Mouse (Mus musculus): Measurements from ENCODE around the gene Scn10a.

Gene Scn10a

DNA sequence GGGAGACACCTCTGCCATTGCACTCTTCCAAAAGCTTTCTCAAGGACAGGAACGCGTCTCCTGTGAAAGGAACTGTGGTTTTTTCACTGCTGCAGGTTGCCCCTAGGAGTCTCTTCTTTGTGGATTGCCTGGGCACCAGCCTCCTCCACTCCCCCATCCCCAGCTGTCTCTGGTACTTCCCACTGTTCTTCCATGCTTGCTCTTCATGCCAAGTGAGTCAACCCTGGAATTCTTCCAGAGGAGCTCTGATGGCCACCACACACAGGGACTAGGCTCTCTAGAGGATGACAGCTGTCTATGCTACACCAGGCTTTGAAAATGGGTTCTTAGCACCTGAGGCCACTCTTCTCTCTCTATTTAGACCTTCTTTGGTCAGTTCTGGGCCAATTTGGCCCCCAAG is 142.1 kb downstream of the Scn10a start:
- DNase-seq (ENCODE audit: low read depth, low spot score) = no peak

DNA sequence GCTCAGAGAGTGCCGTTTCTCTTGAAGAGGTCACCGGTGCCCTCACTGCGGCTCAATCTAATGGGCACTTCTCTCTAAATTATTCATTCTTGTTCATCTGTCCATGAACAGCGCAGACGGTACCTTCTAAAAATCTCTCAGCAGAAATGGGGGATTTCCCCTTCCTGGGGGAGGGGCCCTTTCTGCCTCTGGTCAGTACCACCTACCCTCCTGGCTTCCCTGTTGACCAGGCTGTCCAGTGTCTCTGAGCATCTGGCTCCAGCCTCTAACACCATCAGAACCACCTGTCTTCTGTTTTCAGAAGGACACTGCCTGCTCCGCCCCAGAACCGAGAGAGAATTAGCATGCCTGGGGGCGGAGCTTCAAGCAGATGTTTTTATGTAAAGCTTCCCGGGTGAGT is 143.4 kb downstream of the Scn10a start:
- no peak for DNase-seq (ENCODE audit: low read depth, low spot score)

- DNase-seq (ENCODE audit: low read depth, low spot score) = no peak
Measured at GRCm38 (mm10) chr9:119574366-119574765, 144.8 kb downstream of the Scn10a start.

DNA sequence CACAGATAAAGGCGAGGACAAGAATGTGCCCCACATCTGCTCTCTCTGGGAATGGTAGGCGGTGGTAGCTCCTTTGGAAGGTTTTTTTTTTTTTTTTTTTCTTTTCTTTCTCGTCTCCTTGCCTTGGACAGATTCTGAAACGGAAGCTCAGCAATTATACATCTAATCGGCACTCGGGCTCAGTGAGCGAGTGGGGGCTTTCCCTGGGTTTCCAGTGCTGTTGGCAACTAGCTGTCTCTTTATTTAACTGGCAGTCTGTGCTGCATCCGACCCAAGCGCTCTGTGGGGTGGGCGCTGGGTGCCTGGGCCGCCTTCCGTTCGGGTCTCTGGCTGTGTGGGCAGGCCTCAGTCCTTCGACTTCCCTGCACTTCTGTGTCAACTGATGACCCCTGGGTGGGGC is 146.1 kb downstream of the Scn10a start:
- DNase-seq (ENCODE audit: low read depth, low spot score) = no peak

DNA sequence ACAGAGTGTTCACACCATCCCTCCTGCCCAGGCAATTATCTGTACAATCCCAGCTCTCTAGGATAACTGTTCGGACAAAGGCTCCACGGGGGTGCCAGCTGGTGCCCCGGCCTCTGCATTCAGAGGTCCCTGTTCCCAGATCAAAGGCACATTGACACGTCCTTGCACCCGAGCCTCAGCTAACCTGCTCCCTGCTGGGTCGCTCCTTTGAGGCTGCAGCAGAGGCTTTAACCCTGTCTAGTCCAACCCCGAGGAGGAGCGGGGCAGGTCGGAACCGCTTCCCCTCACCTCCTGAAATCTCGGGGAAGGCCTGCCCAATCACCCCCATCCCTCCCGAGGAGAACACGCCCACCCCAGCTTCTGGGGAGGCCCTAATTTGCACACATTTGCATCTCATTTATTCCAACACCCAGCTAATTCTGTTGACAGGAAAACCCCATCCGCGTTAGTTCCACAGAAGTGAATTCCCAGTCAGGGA is 147.7 kb downstream of the Scn10a start:
- DNase-seq (ENCODE audit: low read depth, low spot score) = no peak

DNA sequence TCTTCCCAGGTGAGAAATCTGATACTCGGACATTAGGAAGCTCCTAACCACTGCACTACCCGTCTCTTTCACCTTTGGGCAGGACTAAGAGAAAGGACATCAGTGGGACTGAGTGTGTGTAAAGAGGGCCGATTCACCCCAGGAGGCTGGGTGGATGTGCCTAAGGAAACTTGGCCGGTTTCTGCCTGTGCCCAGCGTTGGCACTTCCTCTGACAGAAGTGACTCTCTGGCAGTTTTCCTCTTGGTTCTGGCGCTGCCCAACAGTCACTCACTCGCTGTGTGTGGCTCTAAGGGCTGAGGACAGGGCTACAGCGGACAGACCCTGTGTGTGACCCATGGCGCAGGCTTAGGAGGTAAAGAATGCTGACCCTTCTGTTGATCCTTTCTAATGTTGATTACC is 148.5 kb downstream of the Scn10a start:
- DNase-seq (ENCODE audit: low read depth, low spot score) = no peak

GRCm38 (mm10) chr9:119568732-119569131 is 150.4 kb downstream of the Scn10a start:
- no peak for DNase-seq (ENCODE audit: low read depth, low spot score)

GRCm38 (mm10) chr9:119567800-119568199 is 151.3 kb downstream of the Scn10a start:
- no peak for DNase-seq (ENCODE audit: low read depth, low spot score)

DNA sequence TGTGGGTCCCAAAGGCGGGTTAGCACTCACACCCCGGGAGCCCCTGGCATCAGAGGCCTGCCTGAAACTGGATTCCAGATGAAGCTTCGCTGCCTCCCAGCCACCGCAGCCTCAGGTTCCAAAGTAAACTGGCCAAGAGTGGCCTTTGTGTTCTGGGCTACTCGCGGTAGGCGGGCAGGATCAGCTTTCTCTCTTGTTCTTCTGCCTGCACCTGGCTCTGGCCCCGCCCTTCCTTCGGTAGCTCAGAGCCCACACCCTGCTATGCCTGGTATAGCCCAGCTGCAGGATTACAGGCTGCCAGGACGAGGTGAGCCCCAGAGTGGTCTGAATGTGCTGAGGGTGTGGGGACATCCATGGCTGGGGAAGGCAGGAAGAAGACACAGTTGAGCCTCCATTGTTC is 152.9 kb downstream of the Scn10a start:
- DNase-seq (ENCODE audit: low read depth, low spot score) = no peak

GRCm38 (mm10) chr9:119564803-119565202 is 154.3 kb downstream of the Scn10a start:
- no peak for DNase-seq (ENCODE audit: low read depth, low spot score)

GRCm38 (mm10) chr9:119563617-119564016 is 155.5 kb downstream of the Scn10a start:
- no peak for DNase-seq (ENCODE audit: low read depth, low spot score)

- no peak for DNase-seq (ENCODE audit: low read depth, low spot score)
Measured at GRCm38 (mm10) chr9:119562256-119562655, 156.9 kb downstream of the Scn10a start.

DNA sequence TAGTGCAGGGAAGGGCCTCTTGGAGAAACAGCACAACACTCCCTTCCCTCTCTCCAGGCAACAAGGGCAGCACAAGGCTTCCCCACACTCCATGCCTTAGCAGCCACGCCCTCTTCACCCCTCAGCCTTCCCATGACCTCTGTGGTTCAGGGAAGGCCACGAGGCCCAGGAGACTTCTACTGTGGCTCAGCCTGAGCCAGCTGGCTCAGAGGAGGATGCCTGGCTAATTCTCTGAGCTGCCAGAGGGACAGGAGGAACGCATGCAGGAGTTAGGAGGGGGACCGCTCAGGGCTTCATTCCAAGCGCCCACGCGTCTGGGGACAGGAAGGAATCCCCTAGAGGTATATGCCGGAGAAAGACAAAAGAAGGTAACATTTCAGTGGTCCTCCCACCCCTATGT is 157.4 kb downstream of the Scn10a start:
- no peak for DNase-seq (ENCODE audit: low read depth, low spot score)

DNA sequence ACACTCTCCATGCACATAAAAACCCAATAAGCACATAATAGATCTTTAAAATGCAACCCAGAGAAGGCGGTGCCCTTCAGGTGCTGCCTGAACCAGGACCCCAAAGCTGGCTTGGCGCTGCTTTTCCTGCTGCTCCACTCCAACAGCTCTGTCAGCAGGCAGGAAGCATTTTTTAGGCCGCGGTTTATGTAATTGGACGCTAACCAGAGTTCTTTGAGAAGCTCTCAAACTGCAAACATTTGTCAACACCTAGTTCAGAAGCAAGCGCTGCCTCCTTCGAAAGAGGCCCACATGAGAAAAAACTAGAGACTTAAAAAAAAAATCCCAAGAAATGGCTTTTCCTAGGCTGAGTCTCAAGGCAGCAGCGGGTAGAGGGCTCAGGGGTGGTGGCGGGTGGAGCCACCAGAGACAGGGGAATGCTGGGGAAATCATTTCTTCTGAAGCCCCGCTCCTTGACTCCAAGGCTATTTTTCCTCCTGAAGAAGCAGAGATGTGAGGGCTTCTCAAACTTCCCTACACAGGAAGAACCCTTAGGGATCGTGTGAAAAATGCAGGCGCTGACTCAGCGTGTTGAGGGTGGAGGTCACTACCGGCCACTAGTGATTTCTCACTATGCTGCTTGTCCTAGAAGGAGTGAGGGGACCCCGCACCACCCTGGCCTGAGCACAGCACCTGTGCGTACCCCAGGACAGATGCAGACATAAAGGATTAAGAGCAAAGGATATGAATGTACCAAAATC is 159.4 kb downstream of the Scn10a start:
- DNase-seq (ENCODE audit: low read depth, low spot score) = no peak
